Mouse (Mus musculus) right cerebral cortex, postnatal 25 days (tissue): ENCODE results near the gene Abcg2.
"Not testable (repeated sequence)": the region's sequence is repeated elsewhere in the genome, so short reads cannot be mapped to it uniquely, and the experiment has no call there.

Experiments used
- DNase-seq: peaks from one replicate; pipeline ENCODE4 v3.0.0; 2022

Abcg2 gene

DNA sequence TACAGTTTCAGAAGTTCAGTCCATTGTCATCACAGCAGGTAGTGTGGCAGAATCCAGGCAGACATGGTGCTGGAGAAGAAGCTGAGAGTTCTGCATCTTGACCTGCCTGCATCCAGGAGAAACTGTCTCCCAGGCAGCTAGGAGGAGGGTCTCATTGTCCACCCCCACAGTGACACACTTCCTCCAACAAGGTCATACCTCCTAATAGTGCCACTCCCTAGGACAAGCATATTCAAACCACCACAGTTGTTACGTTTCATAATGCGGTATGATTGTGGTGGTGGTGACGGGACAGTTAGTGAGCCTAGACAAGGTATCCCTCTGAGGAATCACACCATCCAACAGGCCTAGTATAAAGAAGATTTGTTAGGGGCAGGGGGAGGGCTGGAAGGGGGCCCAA is at the start of gene Abcg2:
Abcg2 (plus strand) TSS at position 301 of the 400 bp plus-strand sequence.
- DNase-seq, result not testable (repeated sequence)

DNA sequence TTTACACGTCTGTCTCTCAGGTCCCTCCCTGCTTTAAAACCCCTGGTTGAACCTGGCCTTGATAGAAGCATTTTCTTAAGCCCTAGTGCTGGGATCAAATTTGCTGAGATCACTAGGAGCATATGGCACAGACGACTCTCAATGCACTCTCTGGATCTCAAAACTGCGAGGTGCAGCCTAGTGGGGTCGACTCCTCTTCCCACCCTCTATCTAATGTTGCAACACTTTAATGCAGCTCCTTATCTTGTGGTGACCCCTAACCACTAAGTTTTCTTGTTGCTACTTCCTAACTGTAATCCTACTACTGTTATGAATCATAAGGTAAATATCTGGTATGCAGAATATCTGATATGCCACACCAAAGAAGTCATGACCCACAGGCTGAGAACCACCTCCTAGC is 44.1 kb upstream of the Abcg2 start:
- DNase-seq, result not testable (repeated sequence)

DNA sequence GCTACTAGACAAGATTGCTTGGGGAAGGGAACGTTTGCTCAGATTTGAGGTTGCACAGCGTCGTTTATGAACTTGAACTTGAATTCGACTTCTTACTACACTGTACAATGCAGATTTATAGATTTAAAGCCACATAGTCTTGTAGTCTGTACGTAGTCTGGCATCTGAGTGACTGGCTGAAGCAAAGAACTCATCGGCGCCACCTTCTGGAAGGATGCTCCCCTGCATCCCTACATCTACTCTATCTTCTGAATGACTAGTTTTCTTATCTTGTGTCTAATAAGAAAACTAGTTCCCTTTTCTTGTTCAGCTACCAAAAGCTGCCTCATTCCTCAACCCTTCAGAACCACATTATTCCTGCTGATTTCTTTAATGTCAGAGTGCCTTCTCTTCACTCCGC is 41.5 kb upstream of the Abcg2 start:
- DNase-seq, result peak; percentile 18

GRCm38 (mm10) chr6:58544971-58545370 is 39.4 kb upstream of the Abcg2 start:
- not testable (repeated sequence) for DNase-seq

GRCm38 (mm10) chr6:58546050-58546449 is 38.3 kb upstream of the Abcg2 start:
- not testable (repeated sequence) for DNase-seq

DNA sequence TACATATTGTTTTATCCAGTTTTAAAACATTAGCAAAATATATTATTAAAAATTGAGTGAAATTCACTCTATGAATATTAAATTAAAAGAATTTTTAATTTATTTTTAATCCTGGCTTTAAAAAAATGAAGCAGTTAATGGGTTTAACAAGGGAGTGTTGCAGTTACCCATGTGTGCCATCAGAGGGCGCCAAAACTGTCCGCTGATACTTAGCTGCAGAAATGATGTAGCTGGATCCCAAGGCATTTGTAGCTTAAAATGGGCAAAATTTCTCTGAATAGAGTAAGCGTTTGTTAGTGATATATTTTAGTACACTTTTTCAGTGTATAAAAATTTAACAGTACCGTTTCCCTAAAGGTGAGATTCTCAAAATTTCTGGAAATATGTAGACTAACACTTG is 37.5 kb upstream of the Abcg2 start:
- peak; percentile 41 for DNase-seq

GRCm38 (mm10) chr6:58553812-58554211 is 30.5 kb upstream of the Abcg2 start:
- DNase-seq, result not testable (repeated sequence)

- not testable (repeated sequence) for DNase-seq
These were observed 9.9 kb downstream of the Abcg2 start for GRCm38 (mm10) chr6:58593987-58594844.

DNA sequence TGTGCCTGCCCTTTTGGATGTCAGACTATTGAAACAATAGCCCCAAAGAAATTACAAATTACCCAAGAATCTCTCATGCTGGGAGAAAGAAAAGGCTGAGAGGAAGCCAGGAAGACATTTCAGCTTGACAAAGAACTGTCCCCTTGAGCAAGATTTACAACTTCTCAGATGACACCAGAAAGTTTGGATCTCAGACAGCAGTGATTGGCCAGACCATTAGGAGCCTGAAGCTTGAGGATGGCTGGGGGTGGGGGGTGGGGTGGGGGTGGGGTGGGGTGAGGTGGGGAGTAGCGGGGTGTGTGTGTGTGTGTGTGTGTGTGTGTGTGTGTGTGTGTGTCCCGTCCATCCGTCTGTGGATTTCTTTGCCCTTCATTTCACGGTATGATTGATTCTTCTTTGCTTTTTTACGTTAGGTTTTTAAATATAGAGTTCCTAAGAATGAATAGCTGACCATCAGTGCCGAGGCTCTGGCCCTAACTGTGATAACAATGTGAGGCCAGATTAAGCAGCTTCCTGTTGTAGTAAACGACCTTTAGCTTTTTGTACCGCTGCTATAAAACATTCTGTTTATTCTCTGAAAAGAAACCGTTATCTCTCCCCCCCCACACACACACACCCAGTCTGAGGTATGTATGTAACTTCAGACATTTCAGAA is 11.4 kb downstream of the Abcg2 start:
- DNase-seq, result not testable (repeated sequence)

GRCm38 (mm10) chr6:58596294-58596653 is 12.0 kb downstream of the Abcg2 start:
- peak; percentile 17 for DNase-seq

DNA sequence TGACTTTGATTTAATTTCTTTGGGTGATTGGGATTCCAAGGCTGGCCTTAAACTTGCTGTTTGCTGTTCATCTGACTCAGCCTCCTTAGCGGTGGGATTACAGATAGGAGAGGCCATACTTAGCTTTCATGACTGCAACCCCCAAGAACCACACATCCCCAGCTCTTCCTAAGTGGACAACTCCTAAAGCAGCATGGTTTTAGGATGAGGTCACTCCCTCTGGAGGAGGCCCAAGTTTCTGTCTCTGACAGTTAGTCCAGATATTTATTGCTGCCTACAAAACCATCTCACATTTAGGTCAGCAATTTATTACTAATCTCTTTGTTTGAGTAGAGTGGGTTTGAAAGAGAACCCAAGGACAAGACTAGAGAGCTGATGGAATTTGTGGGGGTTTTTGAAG is 17.8 kb downstream of the Abcg2 start:
- not testable (repeated sequence) for DNase-seq

DNA sequence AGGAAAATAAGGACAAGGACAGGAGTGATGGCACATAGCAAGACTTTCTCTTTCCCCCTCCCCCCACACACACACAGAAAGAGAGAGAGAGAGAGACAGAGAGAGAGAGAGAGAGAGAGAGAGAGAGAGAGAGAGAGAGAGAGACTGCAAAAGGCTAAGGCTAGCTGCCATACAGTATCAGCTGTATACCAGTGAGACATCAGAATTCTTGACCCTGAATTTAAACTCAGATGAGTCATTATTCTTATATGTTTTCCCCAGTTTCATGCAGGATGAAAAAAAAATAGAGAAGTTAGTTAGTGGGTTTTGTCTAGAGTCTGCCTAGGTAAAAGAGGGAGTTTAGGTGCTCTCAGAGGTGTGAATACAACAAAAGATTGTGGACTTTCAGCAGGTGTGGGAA is 18.7 kb downstream of the Abcg2 start:
- not testable (repeated sequence) for DNase-seq

- DNase-seq, result not testable (repeated sequence)
These were observed 19.3 kb downstream of the Abcg2 start for GRCm38 (mm10) chr6:58603485-58604090.

DNA sequence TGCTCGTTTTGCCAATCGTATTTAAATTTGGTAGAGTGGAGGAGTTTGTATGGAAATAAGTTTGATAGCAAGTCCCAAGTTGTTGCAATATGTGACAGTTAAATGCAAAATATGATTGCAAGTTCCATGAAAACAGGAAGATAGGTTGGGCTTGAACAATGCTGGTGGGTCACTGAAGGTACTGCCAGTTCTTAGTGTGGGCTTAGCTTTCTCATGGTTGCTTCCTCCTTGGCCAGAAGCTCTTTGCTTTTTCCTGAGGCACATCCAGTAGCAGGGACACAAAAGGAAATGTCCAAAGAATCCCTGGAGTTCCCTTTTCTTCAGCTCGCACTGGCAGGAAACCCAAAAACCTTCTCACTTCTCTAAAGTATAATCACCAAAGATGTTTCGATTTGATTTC is 22.3 kb downstream of the Abcg2 start:
- no peak for DNase-seq

GRCm38 (mm10) chr6:58608422-58608821 is 24.1 kb downstream of the Abcg2 start:
- no peak for DNase-seq

GRCm38 (mm10) chr6:58609919-58610759 is 25.8 kb downstream of the Abcg2 start:
- no peak for DNase-seq

- no peak for DNase-seq
These were observed 26.7 kb downstream of the Abcg2 start for GRCm38 (mm10) chr6:58610760-58611654.

GRCm38 (mm10) chr6:58624126-58624525 is 39.8 kb downstream of the Abcg2 start:
- DNase-seq, result no peak

DNA sequence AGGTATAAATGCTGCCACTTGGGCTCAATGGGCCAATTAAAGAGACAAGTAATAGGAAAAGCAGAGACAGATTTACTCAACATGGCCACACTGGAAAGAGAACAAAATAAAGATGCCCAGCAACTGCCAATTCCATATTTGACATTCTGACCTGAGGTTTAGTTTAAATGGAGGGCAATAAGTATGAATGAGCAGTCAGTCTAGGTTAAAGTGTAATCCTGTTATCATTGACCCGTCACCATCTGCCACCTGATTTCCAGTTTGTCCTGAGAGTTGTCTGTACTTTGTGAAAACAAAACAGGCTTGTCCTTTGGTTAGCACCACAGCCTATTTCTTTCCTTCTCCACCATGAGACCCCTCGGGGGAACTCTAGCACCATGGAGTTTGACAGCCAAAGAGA is 44.9 kb downstream of the Abcg2 start:
- DNase-seq, result no peak

- DNase-seq, result no peak
These were observed 48.1 kb downstream of the Abcg2 start for GRCm38 (mm10) chr6:58632419-58632818.

DNA sequence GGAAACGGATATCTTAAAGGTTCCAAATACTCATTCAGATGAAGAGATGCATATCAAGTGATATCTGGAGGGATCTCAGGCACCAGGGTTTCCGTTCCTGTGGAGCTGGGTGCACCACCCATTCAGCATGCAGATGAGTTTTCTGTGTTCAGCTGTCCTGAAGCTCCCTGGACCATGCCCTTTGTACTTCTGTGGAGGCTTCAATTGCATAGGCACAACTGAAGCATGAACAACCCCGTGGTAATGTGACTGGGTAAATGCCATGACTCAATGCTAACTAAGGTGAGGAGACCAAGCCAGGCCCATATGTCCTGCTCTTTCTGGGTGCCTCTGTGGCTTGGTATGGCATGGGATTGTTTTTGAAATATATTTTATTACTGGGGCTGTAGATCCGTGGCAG is 49.4 kb downstream of the Abcg2 start:
- no peak for DNase-seq

DNA sequence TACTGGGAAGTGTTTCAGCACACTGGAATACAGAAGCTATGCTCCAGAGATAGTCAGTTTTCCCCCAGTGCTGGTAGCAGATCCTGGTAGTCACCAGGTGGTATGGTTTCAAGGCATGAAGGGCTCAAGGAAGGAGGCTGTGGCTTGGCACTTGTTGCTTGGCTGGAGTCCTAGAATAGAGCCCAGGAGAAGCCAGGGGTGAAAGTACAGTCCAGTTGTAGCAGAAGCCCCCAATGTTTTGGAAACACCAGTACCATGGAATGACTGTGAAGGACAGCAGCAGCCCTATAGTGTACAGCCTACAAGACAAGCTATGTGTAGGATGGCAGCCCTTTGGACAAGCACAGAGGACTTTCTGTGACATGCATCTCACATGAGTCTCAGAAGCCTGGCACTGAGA is 54.2 kb downstream of the Abcg2 start:
- no peak for DNase-seq
